Mouse (Mus musculus): ENCODE measurements around the gene D130052B06Rik. TPM values are rescaled to one million over a fixed set of nuclear protein-coding genes. Genes with fewer than 3 reads are reported as not detected.

D130052B06Rik gene
- polyA plus RNA-seq, 2 experiments from 2014 or later: not detected

- ATAC-seq: no peak
These were observed 69.3 kb downstream of the D130052B06Rik start for GRCm38 (mm10) chr11:33668376-33668775.

DNA sequence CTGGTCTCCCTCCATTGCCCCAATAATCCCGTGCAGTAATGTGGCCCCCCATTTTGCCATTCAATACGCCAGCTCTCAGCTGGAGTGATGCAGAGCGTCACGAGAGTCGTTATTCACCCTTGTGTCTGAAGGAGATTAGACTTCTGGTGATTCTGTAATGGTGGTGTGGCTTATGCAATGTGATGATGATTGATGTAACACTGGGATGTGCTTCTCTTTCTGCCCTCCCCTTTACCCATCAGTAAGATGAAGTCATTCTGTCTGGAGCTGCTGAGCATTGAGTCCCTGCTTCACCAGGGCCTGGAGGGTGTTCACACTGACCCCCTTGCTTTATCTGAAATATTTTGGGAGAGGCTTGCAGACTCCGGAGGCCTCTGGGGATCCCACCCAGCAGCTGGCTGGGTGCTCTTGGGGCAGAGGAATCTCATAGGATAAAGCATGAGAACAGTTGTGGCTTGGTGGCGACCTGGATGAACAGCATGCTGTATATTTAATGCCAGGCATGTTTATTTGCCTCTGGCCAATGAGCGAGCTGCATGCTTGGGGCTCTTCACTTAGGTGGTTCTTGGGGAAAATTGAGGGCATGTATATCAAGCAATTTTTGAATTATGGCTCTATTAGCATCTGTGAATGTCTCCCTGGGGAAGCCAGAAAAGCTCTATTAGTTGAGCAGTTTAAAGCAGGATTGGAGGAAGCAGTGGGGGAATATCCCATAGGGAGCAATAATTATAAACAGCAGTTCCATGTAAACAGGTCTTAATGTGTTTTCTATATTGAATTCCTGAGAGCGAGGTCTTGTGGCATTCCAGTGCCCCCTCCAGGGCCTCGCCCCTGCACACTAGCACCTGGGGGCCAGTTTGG is 71.2 kb downstream of the D130052B06Rik start:
- no peak for ATAC-seq

Other genes with a start within 250 kb of the D130052B06Rik start
- under 1 TPM in 1 of 2 experiments, not detected in 1; 0.11 TPM for gene Ranbp17, start 85.6 kb upstream of the D130052B06Rik start, polyA plus RNA-seq (2017; shearing (Covaris generic))
- not detected for gene Gabrp, start 20.3 kb upstream of the D130052B06Rik start, polyA plus RNA-seq (2017; shearing (Covaris generic))